Mouse (Mus musculus): Measurements from ENCODE around the gene Angptl1. TPM values are rescaled to one million over a fixed set of nuclear protein-coding genes. Genes with fewer than 3 reads are reported as not detected.

Angptl1 gene
- polyA plus RNA-seq, 1 experiment from 2014 or later = 9.4 TPM

GRCm38 (mm10) chr1:156885879-156886278, 47.5 kb downstream of the Angptl1 start:
- Histone ChIP-seq H3K4me1 (no peaks in the 10 kb centered on the region), H3K36me3 (peaks cover 32% of the 10 kb centered on the region), H3K4me3 (no peak overlapping the region), H3K27me3 (no peaks in the 10 kb centered on the region), H3K9ac (no peak overlapping the region), H3K9me3 (replicated peaks) (no peaks in the 10 kb centered on the region), H3K27ac (no peak overlapping the region), H3K4me2 (replicated peaks) (no peak overlapping the region)
- no peak for ATAC-seq (ENCODE audit: low FRiP score)
- 84% methylated on average over 2 of the region's 2 CpGs for WGBS

GRCm38 (mm10) chr1:156888830-156889229, 50.5 kb downstream of the Angptl1 start:
- Histone ChIP-seq H3K27me3 (no peaks in the 10 kb centered on the region), H3K27ac (no peak overlapping the region), H3K9me3 (replicated peaks) (no peaks in the 10 kb centered on the region), H3K4me1 (no peaks in the 10 kb centered on the region), H3K4me2 (replicated peaks) (no peak overlapping the region), H3K36me3 (peaks cover 12% of the 10 kb centered on the region), H3K9ac (no peak overlapping the region), H3K4me3 (no peak overlapping the region)
- no peak for ATAC-seq (ENCODE audit: low FRiP score)
- WGBS = 89% methylated on average over 4 of the region's 4 CpGs

GRCm38 (mm10) chr1:156891561-156891960, 53.2 kb downstream of the Angptl1 start:
- Histone ChIP-seq H3K4me1 (no peaks in the 10 kb centered on the region), H3K36me3 (peaks cover 9% of the 10 kb centered on the region), H3K27me3 (no peaks in the 10 kb centered on the region), H3K9ac (no peak overlapping the region), H3K4me3 (no peak overlapping the region), H3K27ac (no peak overlapping the region), H3K9me3 (replicated peaks) (no peaks in the 10 kb centered on the region), H3K4me2 (replicated peaks) (no peak overlapping the region)
- 90% methylated on average over 4 of the region's 4 CpGs for WGBS
- ATAC-seq (ENCODE audit: low FRiP score) = no peak

GRCm38 (mm10) chr1:156901689-156902088, 63.3 kb downstream of the Angptl1 start:
- Histone ChIP-seq H3K4me1 (no peaks in the 10 kb centered on the region), H3K27me3 (no peaks in the 10 kb centered on the region), H3K36me3 (0 out of 2 replicates have a peak, but pooled peaks cover 20% of the 10 kb centered on the region), H3K4me3 (no peak overlapping the region), H3K4me2 (replicated peaks) (no peak overlapping the region), H3K27ac (no peak overlapping the region), H3K9ac (no peak overlapping the region), H3K9me3 (replicated peaks) (no peaks in the 10 kb centered on the region)
- WGBS = 91% methylated on average over 6 of the region's 6 CpGs
- no peak for ATAC-seq (ENCODE audit: low FRiP score)

GRCm38 (mm10) chr1:156903899-156904298, 65.5 kb downstream of the Angptl1 start:
- peaks cover 19% of the 10 kb centered on the region; the same call in 1 of the 2 replicates for H3K36me3 ChIP-seq
- H3K4me3 ChIP-seq = no peak overlapping the region
- H3K27me3 ChIP-seq = no peaks in the 10 kb centered on the region
- ATAC-seq (ENCODE audit: low FRiP score) = no peak
- no peaks in the 10 kb centered on the region for H3K4me1 ChIP-seq
- H3K27ac ChIP-seq = no peak overlapping the region
- H3K4me2 ChIP-seq (replicated peaks) = no peak overlapping the region
- no peak overlapping the region for H3K9ac ChIP-seq
- 93% methylated on average over 3 of the region's 3 CpGs for WGBS
- H3K9me3 ChIP-seq (replicated peaks) = no peaks in the 10 kb centered on the region

GRCm38 (mm10) chr1:156905660-156906059, 67.3 kb downstream of the Angptl1 start:
- Histone ChIP-seq H3K4me3 (no peak overlapping the region), H3K36me3 (peaks cover 9% of the 10 kb centered on the region; the same call in 1 of the 2 replicates), H3K27ac (no peak overlapping the region), H3K27me3 (no peaks in the 10 kb centered on the region), H3K4me2 (replicated peaks) (no peak overlapping the region), H3K9me3 (replicated peaks) (no peaks in the 10 kb centered on the region), H3K9ac (no peak overlapping the region), H3K4me1 (no peaks in the 10 kb centered on the region)
- WGBS = 89% methylated on average over 2 of the region's 2 CpGs
- ATAC-seq (ENCODE audit: low FRiP score) = no peak

- 97% methylated on average over 4 of the region's 4 CpGs for WGBS
- no peaks in the 10 kb centered on the region for H3K27me3 ChIP-seq
These were observed 70.9 kb downstream of the Angptl1 start for GRCm38 (mm10) chr1:156909265-156909664.

GRCm38 (mm10) chr1:156909866-156910265, 71.5 kb downstream of the Angptl1 start:
- Histone ChIP-seq H3K9me3 (replicated peaks) (no peaks in the 10 kb centered on the region), H3K4me2 (replicated peaks) (no peak overlapping the region), H3K36me3 (peaks cover 6% of the 10 kb centered on the region; the same call in 1 of the 2 replicates), H3K27ac (no peak overlapping the region), H3K9ac (no peak overlapping the region), H3K4me1 (no peaks in the 10 kb centered on the region), H3K4me3 (no peak overlapping the region), H3K27me3 (no peaks in the 10 kb centered on the region)
- no peak for ATAC-seq (ENCODE audit: low FRiP score)

More at GRCm38 (mm10) chr1:156909265-156909664, 70.9 kb downstream of the Angptl1 start:
- no peak overlapping the region for H3K9ac ChIP-seq
- no peak for ATAC-seq (ENCODE audit: low FRiP score)
- H3K36me3 ChIP-seq = peaks cover 6% of the 10 kb centered on the region; the same call in 1 of the 2 replicates
- no peaks in the 10 kb centered on the region for H3K9me3 ChIP-seq (replicated peaks)
- no peak overlapping the region for H3K4me2 ChIP-seq (replicated peaks)
- no peak overlapping the region for H3K27ac ChIP-seq
- no peaks in the 10 kb centered on the region for H3K4me1 ChIP-seq
- no peak overlapping the region for H3K4me3 ChIP-seq

Other genes starting within 250 kb of the Angptl1 start
- 5.0 and 6.5 TPM in 2 replicates for gene Tor3a, start 164.2 kb upstream of the Angptl1 start, polyA plus RNA-seq (2016; fragmentation: Nextera tagmentation; extraction: Ambion mirVana)
- gene Fam20b, start 119.5 kb upstream of the Angptl1 start, polyA plus RNA-seq (2016; fragmentation: Nextera tagmentation; extraction: Ambion mirVana) = 29.7 and 32.1 TPM in 2 replicates
- gene Ralgps2, start 101.1 kb downstream of the Angptl1 start, polyA plus RNA-seq (2016; fragmentation: Nextera tagmentation; extraction: Ambion mirVana) = 123 and 132 TPM in 2 replicates